Mouse (Mus musculus) midbrain, embryonic 16.5 days (tissue): Measurements from ENCODE around the gene Tnfrsf18. TPM values are rescaled to one million over a fixed set of nuclear protein-coding genes. Genes with fewer than 3 reads are reported as not detected.

Experiments used
- ATAC-seq: fragments of 200-750 bp; cut with Nextera tagmentation; 2 replicates; pipeline ENCODE4 v1.8.0; 2017; ENCODE audit warnings: moderate TSS enrichment
- H3K27ac ChIP-seq: fragments of 300-500 bp; sonication (generic); 2 replicates; pipeline ENCODE4 v1.5.1; 2014; ENCODE audit warnings: mild to moderate bottlenecking, low read length, mixed read lengths
- H3K27me3 ChIP-seq: fragments of 300-500 bp; sonication (generic); 2 replicates; pipeline ENCODE4 v1.6.1; 2014; ENCODE audit warnings: low read depth, low read length, mixed read lengths; ENCODE audit not compliant: control insufficient read depth, insufficient read depth
- H3K36me3 ChIP-seq: fragments of 300-500 bp; sonication (generic); 2 replicates; pipeline ENCODE4 v1.6.1; 2014; ENCODE audit warnings: mild to moderate bottlenecking, low read length, moderate library complexity, mixed read lengths; ENCODE audit not compliant: control insufficient read depth, insufficient read depth
- H3K4me1 ChIP-seq: fragments of 300-500 bp; sonication (generic); 2 replicates; pipeline ENCODE4 v1.6.1; 2014; ENCODE audit warnings: mild to moderate bottlenecking, low read length, mixed read lengths; ENCODE audit not compliant: control insufficient read depth, insufficient read depth
- H3K4me2 ChIP-seq: fragments of 300-500 bp; sonication (generic); 2 replicates; pipeline ENCODE4 v1.6.1; 2014; ENCODE audit warnings: mild to moderate bottlenecking, low read length, mixed read lengths
- H3K4me3 ChIP-seq: fragments of 300-500 bp; sonication (generic); 2 replicates; pipeline ENCODE4 v1.5.1; 2014; ENCODE audit warnings: low read depth, mild to moderate bottlenecking, low read length, moderate library complexity, mixed read lengths
- H3K9ac ChIP-seq: fragments of 300-500 bp; sonication (generic); 2 replicates; pipeline ENCODE4 v1.6.1; 2014; ENCODE audit warnings: low read depth, low read length, mixed read lengths
- H3K9me3 ChIP-seq: fragments of 300-500 bp; sonication (generic); replicated peaks from 2 replicates; pipeline ENCODE4 v1.6.1; 2014; ENCODE audit warnings: mild to moderate bottlenecking, low read length, mixed read lengths; ENCODE audit not compliant: control insufficient read depth, poor library complexity, severe bottlenecking
- WGBS: fragments of 180-500 bp; shearing (Covaris S2); extraction: QIAGEN DNeasy Blood & Tissue Kit; methylation state at CpG from one replicate; pipeline ENCODE4 v1.1.7; 2014; 5-methylcytosine and 5-hydroxymethylcytosine counted together
- polyA plus RNA-seq: library from polyadenylated mRNA; unstranded; fragments of >200 nt; fragmentation: Nextera tagmentation; extraction: Ambion mirVana; gene quantifications from 2 replicates; pipeline ENCODE4 v1.2.1, GENCODE M21; 2015

The Tnfrsf18 gene
- polyA plus RNA-seq, 1 experiment from 2014 or later: 2.4 TPM

DNA sequence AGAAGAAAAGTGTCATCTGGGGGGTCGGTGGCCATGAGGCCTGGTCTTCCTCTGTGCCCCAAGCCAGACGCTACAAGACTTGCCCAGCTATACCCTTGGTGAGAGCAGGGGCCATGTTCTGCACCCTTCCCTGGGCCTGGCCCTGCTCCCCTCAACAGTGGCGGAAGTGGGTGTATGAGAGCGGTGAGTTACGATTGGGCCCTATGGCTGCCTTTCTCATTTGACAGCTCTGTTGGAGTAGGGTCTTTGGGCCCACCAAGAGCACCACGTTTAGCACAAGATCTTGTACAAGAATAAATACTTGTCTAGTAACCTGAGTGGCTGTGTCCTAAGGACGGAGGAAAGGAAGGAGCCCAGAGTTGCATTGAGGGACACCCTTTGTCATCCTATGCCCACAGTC lies 2.6 kb downstream of the Tnfrsf18 start:
- WGBS: 93% methylated on average over 7 of the region's 7 CpGs
- H3K36me3 ChIP-seq: peaks cover 8% of the 10 kb centered on the region; the same call in 1 of the 2 replicates
- no peak for ATAC-seq
- H3K27me3 ChIP-seq: no peaks in the 10 kb centered on the region
- no peak overlapping the region for H3K27ac ChIP-seq
- H3K9ac ChIP-seq: no peak overlapping the region
- H3K4me2 ChIP-seq: no peak overlapping the region
- H3K4me3 ChIP-seq: no peak overlapping the region
- peaks cover 23% of the 10 kb centered on the region for H3K4me1 ChIP-seq
- H3K9me3 ChIP-seq: no peaks in the 10 kb centered on the region

DNA sequence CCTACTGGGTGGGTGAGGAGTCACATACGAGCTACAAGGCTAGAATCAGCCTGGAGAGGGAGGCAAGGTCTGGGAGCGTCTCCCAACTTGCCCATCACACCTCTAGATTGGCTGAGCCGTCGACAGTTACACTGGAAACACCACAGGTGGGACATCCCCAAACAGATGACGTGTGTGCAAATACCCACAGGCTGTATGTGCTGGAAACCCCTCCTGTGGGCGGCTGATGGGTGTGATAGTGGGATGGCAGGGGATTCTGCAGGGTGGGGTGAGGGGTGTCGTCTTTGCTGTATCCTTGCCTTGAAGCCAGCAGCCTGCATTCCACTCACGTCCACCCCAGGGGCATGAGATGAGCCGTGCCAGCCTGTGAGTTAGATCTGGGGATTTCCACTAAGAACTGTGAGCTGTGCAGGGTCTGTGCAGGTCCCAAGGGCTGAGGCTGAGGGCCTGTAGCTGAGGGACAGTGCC lies 4.7 kb downstream of the Tnfrsf18 start:
- Histone ChIP-seq H3K36me3 (peaks cover 8% of the 10 kb centered on the region; the same call in 1 of the 2 replicates), H3K27ac (peak overlapping the region; percentile 84), H3K27me3 (peaks cover 14% of the 10 kb centered on the region), H3K9me3 (no peaks in the 10 kb centered on the region), H3K9ac (peak overlapping the region; percentile 83), H3K4me1 (peaks cover 29% of the 10 kb centered on the region), H3K4me3 (peak overlapping the region; percentile 60), H3K4me2 (peak overlapping the region; percentile 71)
- WGBS: 50% methylated on average over 9 of the region's 9 CpGs
- peak; percentile 23 for ATAC-seq

DNA sequence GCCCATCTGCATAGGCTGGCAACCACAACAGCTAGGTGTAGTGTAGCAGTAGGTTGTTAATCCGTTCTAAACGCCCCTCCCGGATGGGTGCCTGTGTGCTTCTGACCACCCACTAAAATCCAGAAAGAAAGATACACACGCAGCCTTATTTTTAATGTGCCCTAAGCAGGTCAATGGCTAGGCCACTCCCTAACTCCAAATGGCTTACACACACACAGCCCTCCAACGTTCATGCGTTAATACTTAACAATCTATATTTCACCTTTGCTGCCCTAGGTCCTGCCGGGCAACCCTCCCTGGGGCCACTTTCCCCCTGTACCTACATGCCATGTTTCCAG lies 5.3 kb downstream of the Tnfrsf18 start:
- Histone ChIP-seq H3K27ac (peak overlapping the region; percentile 84), H3K36me3 (peaks cover 8% of the 10 kb centered on the region; the same call in 1 of the 2 replicates), H3K27me3 (peaks cover 19% of the 10 kb centered on the region), H3K4me2 (peak overlapping the region; percentile 71), H3K9me3 (no peaks in the 10 kb centered on the region), H3K4me1 (peaks cover 29% of the 10 kb centered on the region), H3K4me3 (peak overlapping the region; percentile 60), H3K9ac (peak overlapping the region; percentile 83)
- ATAC-seq: peak; percentile 16; the same call in 1 of the 2 replicates
- WGBS: 2% methylated on average over 7 of the region's 7 CpGs

DNA sequence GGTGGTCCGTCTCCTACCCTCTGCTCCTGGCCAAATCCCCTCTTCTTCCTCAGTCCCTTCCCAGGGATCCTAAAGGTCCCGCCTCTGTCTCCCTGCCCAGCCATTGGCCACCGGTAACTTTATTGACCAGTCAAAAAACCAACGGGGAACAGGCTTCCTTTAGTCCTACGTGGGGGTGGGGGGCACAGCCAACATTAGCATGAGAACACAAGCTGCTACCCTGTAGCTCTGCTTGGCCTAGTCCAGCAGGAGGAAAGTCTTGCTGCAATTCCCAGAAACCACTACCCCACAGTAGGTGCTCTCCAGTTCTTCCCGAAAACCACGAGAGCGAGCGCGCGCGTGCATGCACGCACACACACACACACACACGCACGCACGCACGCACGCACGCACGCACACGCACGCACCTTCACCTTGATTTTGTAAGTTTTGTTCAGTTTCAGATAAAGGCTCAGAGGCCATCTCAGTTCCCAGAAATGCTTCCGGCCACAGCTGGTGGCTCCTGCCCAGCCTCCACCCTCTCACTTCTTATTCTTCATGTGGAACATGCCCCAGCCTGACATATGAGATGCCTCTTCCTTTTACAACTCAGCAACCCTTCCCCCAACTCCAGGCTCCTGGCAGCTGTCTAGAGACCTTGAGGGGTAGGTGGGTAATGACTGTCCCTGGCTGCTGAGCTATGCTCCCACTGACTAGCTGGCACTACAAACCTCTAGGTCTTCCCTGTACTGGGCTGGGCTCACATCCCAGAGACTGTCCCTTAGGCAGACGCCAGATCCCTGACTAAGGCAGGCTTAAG lies 5.8 kb downstream of the Tnfrsf18 start:
- Histone ChIP-seq H3K4me2 (peak overlapping the region; percentile 71), H3K9ac (peak overlapping the region; percentile 83), H3K27ac (peak overlapping the region; percentile 84), H3K9me3 (no peaks in the 10 kb centered on the region), H3K36me3 (peaks cover 8% of the 10 kb centered on the region; the same call in 1 of the 2 replicates), H3K4me1 (peaks cover 29% of the 10 kb centered on the region), H3K27me3 (peaks cover 21% of the 10 kb centered on the region), H3K4me3 (peak overlapping the region; percentile 60)
- 3% methylated on average over 24 of the region's 24 CpGs for WGBS
- ATAC-seq: peak; percentile 94

DNA sequence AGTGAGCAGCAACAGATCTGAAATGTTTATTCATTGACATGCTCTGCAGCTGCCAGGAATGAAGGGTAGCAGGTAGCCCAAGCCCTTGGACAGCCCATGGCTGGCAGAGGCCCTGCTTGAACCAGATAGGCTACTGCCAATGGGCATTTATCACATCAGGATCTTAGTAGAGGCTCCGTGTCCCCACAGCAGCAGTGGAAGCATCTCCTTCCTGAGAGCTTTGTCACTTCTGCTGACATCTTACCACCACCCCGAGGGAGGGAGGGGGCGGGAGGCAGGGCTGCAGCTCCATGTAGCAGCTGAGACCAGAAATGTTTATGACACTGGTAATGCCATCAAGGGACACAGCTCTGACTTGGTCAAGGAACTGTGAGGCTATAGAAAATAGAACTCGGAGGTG lies 6.9 kb downstream of the Tnfrsf18 start:
- peaks cover 4% of the 10 kb centered on the region; the same call in 1 of the 2 replicates for H3K36me3 ChIP-seq
- ATAC-seq: no peak
- peaks cover 21% of the 10 kb centered on the region for H3K27me3 ChIP-seq
- H3K27ac ChIP-seq: peak overlapping the region; percentile 84; the same call in 1 of the 2 replicates
- H3K9me3 ChIP-seq: no peaks in the 10 kb centered on the region
- peaks cover 29% of the 10 kb centered on the region for H3K4me1 ChIP-seq
- H3K4me3 ChIP-seq: no peak overlapping the region
- no peak overlapping the region for H3K9ac ChIP-seq
- WGBS: 91% methylated on average over 4 of the region's 4 CpGs
- no peak overlapping the region for H3K4me2 ChIP-seq

DNA sequence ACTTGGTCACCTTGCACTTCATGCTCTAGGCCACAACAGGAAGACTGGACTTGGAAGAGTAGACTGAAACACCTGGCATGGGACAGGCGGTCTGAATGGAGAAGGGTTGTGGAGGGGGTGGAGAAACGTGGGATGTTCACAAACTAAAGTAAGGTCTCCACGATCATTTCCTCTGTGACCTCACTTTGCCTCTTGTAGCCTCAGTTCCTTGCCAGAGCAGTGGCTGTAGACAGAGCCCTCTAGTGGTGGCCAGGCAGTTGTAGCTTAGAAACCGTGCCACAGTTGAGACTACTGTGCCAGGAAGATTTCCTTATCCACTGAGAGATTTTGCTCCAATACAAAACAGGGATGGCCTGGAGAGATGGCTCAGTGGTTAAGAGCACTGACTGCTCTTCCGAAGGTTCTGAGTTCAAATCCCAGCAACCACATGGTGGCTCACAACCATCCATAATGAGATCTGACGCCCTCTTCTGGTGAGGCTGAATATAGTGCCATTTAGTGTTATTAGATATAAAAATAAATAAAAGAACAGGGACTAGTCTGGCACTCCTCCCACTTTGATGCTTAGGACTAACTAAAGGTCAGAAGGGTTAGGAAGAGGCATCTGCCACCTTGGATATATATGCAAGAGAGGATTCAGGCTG lies 7.6 kb downstream of the Tnfrsf18 start:
- Histone ChIP-seq H3K4me1 (peaks cover 29% of the 10 kb centered on the region), H3K9me3 (no peaks in the 10 kb centered on the region), H3K4me2 (no peak overlapping the region), H3K4me3 (no peak overlapping the region), H3K27ac (no peak overlapping the region), H3K27me3 (peaks cover 21% of the 10 kb centered on the region), H3K9ac (no peak overlapping the region), H3K36me3 (no peaks in the 10 kb centered on the region)
- WGBS: 46% methylated on average over 6 of the region's 6 CpGs
- no peak for ATAC-seq

DNA sequence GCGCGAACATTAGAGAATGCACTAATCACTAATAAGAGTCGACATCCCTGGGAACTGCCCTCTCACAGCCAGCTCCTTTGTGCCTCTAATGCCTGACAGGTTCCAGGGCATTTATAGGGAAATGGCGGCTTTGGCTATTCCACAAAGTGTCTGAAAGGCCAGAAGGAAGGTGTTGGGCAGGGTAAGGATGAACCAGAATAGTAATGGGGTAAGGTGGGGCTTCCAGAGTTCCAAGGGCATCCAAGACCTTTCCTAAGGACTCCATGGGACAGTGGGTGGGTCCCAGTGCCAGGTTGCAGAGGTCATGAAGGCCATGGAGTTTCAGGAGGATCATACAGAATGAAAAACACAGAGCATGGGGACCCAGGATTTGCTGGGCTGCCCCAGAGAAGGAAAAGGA lies 8.3 kb downstream of the Tnfrsf18 start:
- Histone ChIP-seq H3K36me3 (no peaks in the 10 kb centered on the region), H3K9ac (no peak overlapping the region), H3K27ac (no peak overlapping the region), H3K4me1 (peaks cover 29% of the 10 kb centered on the region), H3K27me3 (peaks cover 21% of the 10 kb centered on the region), H3K4me2 (no peak overlapping the region), H3K9me3 (no peaks in the 10 kb centered on the region), H3K4me3 (no peak overlapping the region)
- WGBS: 47% methylated on average over 4 of the region's 4 CpGs
- ATAC-seq: no peak

DNA sequence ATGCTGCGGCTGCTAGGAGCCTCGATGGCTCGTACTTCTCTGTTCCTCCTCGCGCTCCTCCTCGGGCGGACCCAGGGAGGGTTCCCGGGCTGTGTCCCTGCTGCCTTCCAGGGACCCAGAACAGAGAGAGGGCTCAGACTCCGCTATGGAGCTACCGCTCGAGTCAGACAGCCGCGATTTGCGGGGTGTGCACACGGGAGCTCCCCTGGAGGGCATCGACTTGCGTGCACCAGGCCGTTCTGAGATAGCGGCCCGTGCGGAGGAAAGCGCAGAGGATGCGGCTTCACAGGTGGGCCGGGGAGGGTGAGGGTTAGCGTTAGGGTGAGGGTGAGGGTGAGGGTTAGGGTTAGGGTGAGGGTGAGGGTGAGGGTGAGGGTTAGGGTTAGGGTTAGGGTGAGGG lies 8.9 kb downstream of the Tnfrsf18 start:
- ATAC-seq: no peak
- H3K4me1 ChIP-seq: peaks cover 29% of the 10 kb centered on the region
- H3K4me2 ChIP-seq: peak overlapping the region; percentile 54
- peaks cover 21% of the 10 kb centered on the region for H3K27me3 ChIP-seq
- H3K27ac ChIP-seq: no peak overlapping the region
- 6% methylated on average over 25 of the region's 25 CpGs for WGBS
- peak overlapping the region; percentile 41 for H3K9ac ChIP-seq
- H3K36me3 ChIP-seq: no peaks in the 10 kb centered on the region
- H3K4me3 ChIP-seq: peak overlapping the region; percentile 24
- H3K9me3 ChIP-seq: no peaks in the 10 kb centered on the region

DNA sequence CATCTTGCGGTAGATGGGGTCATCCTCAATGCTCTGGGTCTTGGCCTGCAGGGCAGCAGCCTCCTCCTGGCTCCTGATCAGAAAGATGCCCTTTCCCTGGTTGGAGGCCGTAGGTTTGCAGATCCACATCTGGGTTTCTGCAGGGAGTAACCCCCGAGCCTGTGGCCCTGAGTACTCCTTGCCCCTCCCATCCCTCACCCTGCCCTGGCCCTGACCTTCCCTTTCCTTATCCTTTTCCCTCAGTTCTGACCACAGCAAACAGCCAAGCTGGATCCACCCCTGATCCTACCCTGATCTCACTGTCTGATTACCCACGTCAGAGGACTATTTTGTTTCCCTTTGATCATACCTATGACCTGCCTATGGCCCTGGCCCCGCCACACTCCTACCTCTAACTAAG lies 18.8 kb downstream of the Tnfrsf18 start:
- ATAC-seq: no peak
- Histone ChIP-seq H3K9ac (no peak overlapping the region), H3K27ac (no peak overlapping the region), H3K27me3 (no peaks in the 10 kb centered on the region), H3K4me1 (no peaks in the 10 kb centered on the region), H3K4me3 (no peak overlapping the region), H3K4me2 (no peak overlapping the region), H3K36me3 (no peaks in the 10 kb centered on the region), H3K9me3 (no peaks in the 10 kb centered on the region)
- WGBS: 86% methylated on average over 5 of the region's 5 CpGs
